Mouse (Mus musculus): ENCODE measurements around the gene Wnk2. TPM values are rescaled to one million over a fixed set of nuclear protein-coding genes. Genes with fewer than 3 reads are reported as not detected.

Gene Wnk2
- polyA plus RNA-seq, 1 experiment from 2014 or later = 21.9 TPM

DNA sequence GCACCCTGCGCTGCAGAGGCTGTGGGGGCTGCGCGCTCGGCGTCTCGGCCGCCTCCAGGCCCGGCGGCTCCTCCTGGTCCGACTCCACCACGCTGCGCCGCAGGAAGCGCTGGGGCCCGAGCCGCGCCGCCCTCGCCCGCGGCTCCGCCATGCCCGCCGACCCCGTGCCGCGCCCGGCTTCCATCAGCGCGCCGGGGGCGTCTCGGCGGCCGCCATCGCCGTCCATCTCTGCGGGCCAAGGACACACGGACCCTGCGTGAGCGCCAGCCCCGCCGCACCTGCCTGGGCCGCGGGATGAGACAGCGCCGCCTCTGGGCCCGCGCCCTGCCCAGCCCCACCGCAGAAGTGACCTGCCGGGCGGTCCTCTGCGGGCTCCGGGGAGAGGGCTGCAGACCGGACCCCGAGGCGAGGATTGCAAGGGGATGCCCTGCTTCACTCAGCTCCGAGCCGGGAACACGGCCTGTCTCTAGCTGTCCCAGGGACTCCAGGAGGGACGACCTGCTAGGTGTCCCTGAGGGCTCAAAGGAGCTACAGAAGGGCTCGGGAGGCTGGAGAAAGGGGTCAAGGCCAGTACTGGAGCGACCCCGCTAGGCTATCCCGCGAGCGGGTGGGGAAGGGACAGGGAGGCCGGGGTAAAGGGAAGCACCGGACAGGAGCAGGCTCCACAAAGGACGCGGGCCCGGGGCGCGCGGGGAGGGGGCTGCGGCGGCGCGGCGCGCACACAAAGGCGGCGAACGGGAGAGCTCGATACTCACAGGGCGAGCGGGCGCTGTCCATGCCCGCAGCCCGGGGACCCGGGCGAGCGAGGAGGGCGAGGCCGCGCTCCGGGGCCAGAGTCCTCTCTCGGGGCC is 582 bp downstream of the Wnk2 start:
- peak overlapping the region; percentile 99 for H3K4me3 ChIP-seq
- WGBS = under 1% methylated on average over 97 of the region's 98 CpGs
- no peaks in the 10 kb centered on the region for H3K27me3 ChIP-seq
- no peaks in the 10 kb centered on the region for H3K36me3 ChIP-seq
- H3K9me3 ChIP-seq = no peaks in the 10 kb centered on the region
- peak; percentile 83 for ATAC-seq (replicated peaks)
- peak overlapping the region; percentile 98 for H3K9ac ChIP-seq (replicated peaks)
- peaks cover 48% of the 10 kb centered on the region for H3K4me1 ChIP-seq
- H3K4me2 ChIP-seq (replicated peaks) = peak overlapping the region; percentile 95
- H3K27ac ChIP-seq (replicated peaks) = peak overlapping the region; percentile 94

DNA sequence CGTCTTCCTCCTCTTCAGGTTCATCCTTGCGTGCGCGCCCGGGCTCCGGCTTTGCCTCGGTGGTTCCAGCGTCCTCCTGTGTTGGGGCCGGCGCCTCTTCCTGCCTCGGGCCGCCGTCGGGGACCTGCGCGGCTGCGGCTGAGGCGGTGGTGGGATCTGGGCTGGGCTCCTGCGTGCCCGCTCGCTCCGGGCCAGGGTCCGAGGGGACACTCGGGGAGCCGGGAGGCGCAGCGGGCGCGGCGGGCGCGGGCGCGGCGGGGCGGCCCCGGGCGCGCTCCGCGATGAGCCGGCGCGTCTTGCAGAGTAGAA is 1.2 kb downstream of the Wnk2 start:
- WGBS = 2% methylated on average over 31 of the region's 44 CpGs
- H3K9ac ChIP-seq (replicated peaks) = peak overlapping the region; percentile 98
- peaks cover 49% of the 10 kb centered on the region for H3K4me1 ChIP-seq
- peak overlapping the region; percentile 99 for H3K4me3 ChIP-seq
- peak overlapping the region; percentile 94 for H3K27ac ChIP-seq (replicated peaks)
- ATAC-seq (replicated peaks) = 0 out of 2 replicates have a peak, but pooled peaks have one; percentile 7
- H3K27me3 ChIP-seq = no peaks in the 10 kb centered on the region
- H3K9me3 ChIP-seq = no peaks in the 10 kb centered on the region
- no peaks in the 10 kb centered on the region for H3K36me3 ChIP-seq
- peak overlapping the region; percentile 95 for H3K4me2 ChIP-seq (replicated peaks)

DNA sequence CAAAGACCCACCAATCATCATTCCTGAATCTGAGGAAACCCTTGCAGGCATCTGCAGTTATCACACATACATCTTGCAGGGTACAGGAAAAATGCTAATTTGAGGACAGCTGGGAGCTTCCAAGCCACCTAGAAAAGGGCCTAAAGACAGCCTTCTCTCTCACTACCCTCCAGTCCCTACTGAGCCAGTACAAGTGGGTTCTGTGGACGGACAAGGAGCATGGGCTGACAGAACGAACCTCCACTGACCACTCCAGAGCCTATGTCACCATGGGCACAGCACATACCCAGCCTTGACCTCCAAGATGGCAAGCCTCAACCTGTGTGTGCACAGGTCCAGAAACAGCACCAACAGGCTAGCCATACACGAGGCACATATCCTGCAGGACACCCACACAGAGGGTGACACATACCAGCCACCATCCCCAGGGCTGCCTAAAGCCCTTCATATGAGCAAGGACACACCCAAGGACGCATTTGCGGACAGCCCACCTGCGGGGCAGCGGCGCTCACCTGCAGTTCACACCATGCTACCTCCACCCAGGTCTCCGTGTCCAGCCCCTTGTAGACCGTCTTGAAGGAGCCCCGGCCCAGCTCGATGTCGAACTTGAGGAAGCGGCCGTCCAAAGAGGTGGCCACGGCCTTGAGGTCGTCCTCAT is 1.6 kb downstream of the Wnk2 start:
- H3K27me3 ChIP-seq = no peaks in the 10 kb centered on the region
- H3K4me2 ChIP-seq (replicated peaks) = peak overlapping the region; percentile 95
- H3K4me3 ChIP-seq = peak overlapping the region; percentile 99
- ATAC-seq (replicated peaks) = no peak
- peak overlapping the region; percentile 94 for H3K27ac ChIP-seq (replicated peaks)
- peak overlapping the region; percentile 98 for H3K9ac ChIP-seq (replicated peaks)
- peaks cover 49% of the 10 kb centered on the region for H3K4me1 ChIP-seq
- 23% methylated on average over 17 of the region's 17 CpGs for WGBS
- no peaks in the 10 kb centered on the region for H3K36me3 ChIP-seq
- no peaks in the 10 kb centered on the region for H3K9me3 ChIP-seq

DNA sequence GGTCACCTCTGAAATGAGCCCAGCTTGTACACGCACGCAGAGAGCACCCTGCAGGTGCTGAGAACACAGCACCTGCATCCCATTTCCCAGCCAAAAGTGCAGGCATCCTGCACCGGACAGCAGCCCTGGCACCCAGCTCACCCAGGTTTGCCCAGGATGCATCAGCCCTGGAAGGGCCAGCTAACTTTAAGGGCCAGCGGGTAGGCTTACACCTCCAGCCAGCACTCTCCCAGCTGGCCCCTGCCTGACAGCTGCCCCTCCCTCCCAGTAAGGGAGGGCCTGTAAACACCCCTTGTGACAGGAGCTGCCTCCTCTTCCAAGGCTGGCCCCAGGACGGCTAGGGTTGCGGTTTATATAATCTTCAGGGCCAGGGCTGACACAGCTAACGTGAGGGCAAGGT is 2.4 kb downstream of the Wnk2 start:
- peak overlapping the region; percentile 98 for H3K9ac ChIP-seq (replicated peaks)
- H3K27ac ChIP-seq (replicated peaks) = no peak overlapping the region
- no peaks in the 10 kb centered on the region for H3K36me3 ChIP-seq
- H3K27me3 ChIP-seq = no peaks in the 10 kb centered on the region
- H3K4me2 ChIP-seq (replicated peaks) = peak overlapping the region; percentile 95
- WGBS = 46% methylated on average over 7 of the region's 7 CpGs
- H3K9me3 ChIP-seq = no peaks in the 10 kb centered on the region
- H3K4me1 ChIP-seq = peaks cover 53% of the 10 kb centered on the region
- ATAC-seq (replicated peaks) = no peak
- H3K4me3 ChIP-seq = peak overlapping the region; percentile 99

DNA sequence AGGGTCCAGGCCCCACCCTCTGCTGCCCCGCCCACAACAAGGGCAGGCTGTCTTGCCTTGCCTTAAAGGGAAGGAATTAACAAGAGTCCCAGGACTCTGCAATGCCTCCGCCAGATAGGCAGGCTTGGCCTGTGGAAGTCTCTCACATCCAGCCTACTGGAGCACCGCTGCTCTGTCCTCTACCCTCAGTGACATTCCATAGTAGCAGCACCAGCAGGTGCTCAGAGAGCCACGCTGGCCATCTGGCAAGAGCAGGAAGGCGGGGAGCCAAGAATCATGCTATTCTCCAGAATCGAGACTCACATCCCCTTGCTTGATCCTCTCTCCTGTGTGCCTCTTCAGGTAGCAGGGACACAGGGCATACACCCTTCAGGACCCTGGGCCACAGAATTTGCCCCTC is 3.4 kb downstream of the Wnk2 start:
- H3K4me1 ChIP-seq = peaks cover 53% of the 10 kb centered on the region
- 0 out of 2 replicates have a peak overlapping the region, but pooled peaks have one; percentile 23 for H3K9ac ChIP-seq (replicated peaks)
- no peaks in the 10 kb centered on the region for H3K36me3 ChIP-seq
- H3K27me3 ChIP-seq = no peaks in the 10 kb centered on the region
- H3K4me3 ChIP-seq = peak overlapping the region; percentile 99
- H3K27ac ChIP-seq (replicated peaks) = no peak overlapping the region
- H3K4me2 ChIP-seq (replicated peaks) = peak overlapping the region; percentile 95
- no peaks in the 10 kb centered on the region for H3K9me3 ChIP-seq
- 29% methylated on average over 6 of the region's 6 CpGs for WGBS
- no peak for ATAC-seq (replicated peaks)

DNA sequence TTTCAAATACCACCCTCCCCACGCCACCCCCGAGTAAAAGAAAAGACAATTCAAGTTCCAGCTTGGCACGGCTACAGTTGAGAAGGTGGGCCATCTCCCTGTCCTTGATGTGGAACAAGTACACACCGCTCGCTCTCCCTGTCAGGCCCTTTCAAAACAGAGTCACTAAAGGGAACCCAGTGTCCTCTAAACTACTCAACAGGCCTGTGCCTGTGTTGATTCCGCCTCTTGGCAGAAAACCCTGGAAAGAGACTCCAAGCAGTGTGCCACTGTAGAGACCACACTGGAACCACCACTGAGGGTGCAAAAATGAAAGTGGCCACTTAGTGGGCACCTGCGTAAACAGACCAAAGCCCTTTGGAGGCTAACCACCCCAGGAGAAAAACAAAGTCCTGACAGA is 4.5 kb downstream of the Wnk2 start:
- H3K4me2 ChIP-seq (replicated peaks) = no peak overlapping the region
- no peaks in the 10 kb centered on the region for H3K27me3 ChIP-seq
- no peak overlapping the region for H3K9ac ChIP-seq (replicated peaks)
- H3K4me1 ChIP-seq = peaks cover 53% of the 10 kb centered on the region
- H3K9me3 ChIP-seq = no peaks in the 10 kb centered on the region
- 89% methylated on average over 7 of the region's 7 CpGs for WGBS
- no peak overlapping the region for H3K4me3 ChIP-seq
- H3K27ac ChIP-seq (replicated peaks) = no peak overlapping the region
- H3K36me3 ChIP-seq = peaks cover 6% of the 10 kb centered on the region; the same call in 1 of the 2 replicates
- no peak for ATAC-seq (replicated peaks)

DNA sequence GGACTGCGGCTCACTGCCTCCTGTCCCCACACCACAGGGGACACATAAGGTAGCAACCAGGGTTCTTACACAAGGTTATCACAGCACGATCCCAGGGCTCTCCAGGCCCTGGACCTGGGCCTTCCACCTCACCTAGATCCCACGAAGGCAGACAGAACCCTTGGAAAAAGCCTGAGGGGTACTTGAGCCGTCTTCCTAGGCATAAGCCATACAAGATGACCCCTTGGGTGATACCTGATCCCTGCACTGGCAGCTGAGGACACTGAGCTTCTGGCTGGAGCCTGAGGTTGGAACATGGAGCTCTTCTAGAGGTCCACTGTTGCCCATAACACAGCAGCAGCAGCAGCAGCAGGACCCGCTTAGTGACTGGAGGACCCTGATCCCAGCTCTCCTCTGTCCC is 5.4 kb downstream of the Wnk2 start:
- Histone ChIP-seq H3K27ac (replicated peaks) (no peak overlapping the region), H3K9me3 (no peaks in the 10 kb centered on the region), H3K36me3 (peaks cover 6% of the 10 kb centered on the region; the same call in 1 of the 2 replicates), H3K4me1 (peaks cover 49% of the 10 kb centered on the region), H3K27me3 (no peaks in the 10 kb centered on the region), H3K4me2 (replicated peaks) (no peak overlapping the region), H3K4me3 (no peak overlapping the region), H3K9ac (replicated peaks) (no peak overlapping the region)
- 84% methylated on average over 5 of the region's 5 CpGs for WGBS
- ATAC-seq (replicated peaks) = no peak

DNA sequence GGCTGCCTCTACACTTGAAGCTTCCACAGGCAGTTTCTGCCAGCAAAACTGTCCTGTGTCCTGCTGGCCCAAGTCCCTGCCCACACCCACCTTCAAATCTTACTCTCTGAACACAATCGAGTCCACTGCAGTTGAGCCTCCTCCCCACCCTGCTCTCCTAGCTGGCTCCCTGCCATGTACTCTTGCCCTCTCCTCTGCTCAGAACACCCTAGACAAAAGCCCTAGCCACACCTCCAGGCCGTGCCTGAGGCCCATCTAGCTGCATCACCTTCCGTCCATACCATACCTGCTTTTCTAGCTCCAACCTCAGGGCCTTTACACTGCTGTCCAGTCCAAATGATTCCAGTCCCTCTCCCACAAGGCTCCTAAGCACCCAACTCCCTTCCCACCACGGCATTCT is 7.2 kb downstream of the Wnk2 start:
- Histone ChIP-seq H3K9me3 (no peaks in the 10 kb centered on the region), H3K4me1 (peaks cover 38% of the 10 kb centered on the region), H3K4me2 (replicated peaks) (no peak overlapping the region), H3K27me3 (no peaks in the 10 kb centered on the region), H3K36me3 (peaks cover 6% of the 10 kb centered on the region; the same call in 1 of the 2 replicates), H3K27ac (replicated peaks) (no peak overlapping the region), H3K4me3 (no peak overlapping the region), H3K9ac (replicated peaks) (no peak overlapping the region)
- no peak for ATAC-seq (replicated peaks)
- 48% methylated on average over 4 of the region's 4 CpGs for WGBS

DNA sequence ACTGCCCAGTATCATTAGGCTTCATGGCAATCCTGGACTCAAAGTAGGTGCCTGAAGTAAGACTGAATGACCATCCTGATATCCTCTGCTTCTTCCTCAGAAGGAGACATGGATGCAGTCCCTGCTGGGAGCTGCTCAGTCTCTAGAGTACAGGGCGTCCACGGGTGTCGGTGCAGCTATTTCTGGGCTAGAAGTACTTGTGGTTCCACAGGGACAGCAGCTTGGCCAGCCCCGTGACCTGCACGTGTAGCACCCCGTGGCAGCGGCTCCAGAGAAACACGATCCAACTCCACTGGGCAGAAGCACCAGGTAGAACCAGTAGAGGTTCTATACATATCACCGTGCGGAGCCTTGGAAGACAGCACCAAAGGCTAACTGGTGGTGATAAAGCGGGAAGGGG is 13.3 kb downstream of the Wnk2 start:
- Histone ChIP-seq H3K27me3 (no peaks in the 10 kb centered on the region), H3K9me3 (no peaks in the 10 kb centered on the region), H3K4me1 (peaks cover 40% of the 10 kb centered on the region), H3K27ac (replicated peaks) (no peak overlapping the region), H3K9ac (replicated peaks) (no peak overlapping the region), H3K36me3 (peaks cover 6% of the 10 kb centered on the region; the same call in 1 of the 2 replicates), H3K4me2 (replicated peaks) (no peak overlapping the region), H3K4me3 (no peak overlapping the region)
- WGBS = 93% methylated on average over 11 of the region's 11 CpGs
- no peak for ATAC-seq (replicated peaks)

DNA sequence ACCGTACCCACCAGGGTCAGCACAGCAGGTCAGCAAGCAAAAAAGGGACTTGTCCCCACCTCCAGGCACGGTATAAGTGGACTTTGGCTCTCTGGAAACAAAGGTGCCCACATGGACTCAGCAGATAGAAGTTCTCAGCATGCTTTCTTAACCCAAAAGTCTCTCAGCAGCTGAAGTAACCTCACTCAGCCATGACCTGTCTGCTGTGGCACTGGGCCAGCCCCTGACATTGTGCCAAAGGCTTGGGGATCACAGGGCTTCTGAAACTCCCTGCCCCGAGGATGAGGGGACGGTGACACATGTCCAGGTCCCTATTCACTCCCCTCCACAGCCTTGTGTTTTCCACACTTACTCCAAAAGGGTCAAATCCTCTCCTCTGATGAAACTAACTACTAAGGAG is 14.7 kb downstream of the Wnk2 start:
- H3K27me3 ChIP-seq = no peaks in the 10 kb centered on the region
- no peaks in the 10 kb centered on the region for H3K9me3 ChIP-seq
- no peak overlapping the region for H3K4me2 ChIP-seq (replicated peaks)
- WGBS = 64% methylated on average over 4 of the region's 4 CpGs
- no peaks in the 10 kb centered on the region; the same call in 1 of the 2 replicates for H3K36me3 ChIP-seq
- H3K4me1 ChIP-seq = peaks cover 53% of the 10 kb centered on the region
- no peak for ATAC-seq (replicated peaks)
- H3K9ac ChIP-seq (replicated peaks) = no peak overlapping the region
- H3K27ac ChIP-seq (replicated peaks) = no peak overlapping the region
- no peak overlapping the region for H3K4me3 ChIP-seq

DNA sequence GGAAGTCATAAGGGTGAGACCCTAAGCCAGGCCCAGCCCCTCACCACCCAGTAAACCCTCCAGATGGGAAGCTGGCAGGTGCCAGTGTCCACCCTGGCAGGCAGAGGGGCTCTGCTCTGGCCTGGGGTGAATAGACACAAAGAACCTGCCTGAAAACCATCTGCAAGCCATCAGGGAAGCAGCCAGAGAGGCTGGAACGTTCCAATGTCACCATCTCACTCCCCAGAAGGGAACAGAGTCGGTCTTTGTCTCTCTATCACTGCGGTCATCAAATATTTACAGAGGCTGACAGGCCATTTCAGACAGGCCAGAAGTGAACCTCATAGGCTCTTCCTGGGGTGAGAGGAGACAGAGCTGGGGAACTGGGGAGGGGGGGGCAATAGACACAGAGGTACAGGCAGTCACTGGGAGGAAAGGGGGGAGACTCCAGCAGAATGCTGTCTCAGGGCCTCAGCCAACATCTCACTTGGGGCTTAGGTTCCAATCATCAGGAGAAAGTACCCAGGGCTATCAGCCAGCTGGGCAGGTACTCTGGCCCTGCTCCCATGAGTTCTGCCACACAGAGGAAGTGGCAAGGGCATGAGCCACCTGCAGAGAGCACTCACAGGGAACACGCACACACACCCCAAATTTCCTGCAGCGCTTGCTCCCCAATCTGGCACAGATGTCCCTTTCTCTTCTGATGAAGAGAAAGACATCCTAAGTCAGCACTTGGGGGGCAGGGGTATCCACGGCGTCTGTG is 15.7 kb downstream of the Wnk2 start:
- H3K9me3 ChIP-seq = no peaks in the 10 kb centered on the region
- no peak overlapping the region for H3K4me3 ChIP-seq
- no peak overlapping the region for H3K9ac ChIP-seq (replicated peaks)
- ATAC-seq (replicated peaks) = no peak
- H3K4me1 ChIP-seq = peaks cover 63% of the 10 kb centered on the region
- peak overlapping the region; percentile 20 for H3K27ac ChIP-seq (replicated peaks)
- 79% methylated on average over 7 of the region's 7 CpGs for WGBS
- no peak overlapping the region for H3K4me2 ChIP-seq (replicated peaks)
- H3K27me3 ChIP-seq = no peaks in the 10 kb centered on the region
- no peaks in the 10 kb centered on the region; the same call in 1 of the 2 replicates for H3K36me3 ChIP-seq

DNA sequence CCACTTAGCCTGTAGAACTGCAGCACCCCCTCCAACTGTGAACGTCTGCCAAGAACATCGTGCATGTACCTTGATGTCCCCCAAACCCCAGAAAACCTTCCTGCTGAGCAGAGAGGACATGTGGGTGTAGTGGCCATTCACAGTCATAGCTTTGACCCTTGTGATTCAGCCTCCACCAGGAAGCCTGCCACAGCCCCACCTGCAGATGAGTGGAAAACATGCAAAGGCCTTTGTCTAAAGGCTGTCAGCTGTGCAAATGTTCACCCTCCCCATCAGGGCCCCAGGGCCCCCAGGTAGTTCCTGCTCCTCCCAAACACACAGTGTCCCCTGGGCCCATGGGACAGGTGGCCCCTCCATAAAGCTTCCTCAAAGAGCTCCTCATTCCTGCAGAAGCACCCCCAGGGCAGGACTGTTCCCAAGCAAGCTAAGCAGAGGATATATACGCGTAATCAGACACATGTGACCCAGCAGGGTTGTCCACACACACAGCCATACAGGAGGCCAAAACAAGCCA is 16.4 kb downstream of the Wnk2 start:
- no peaks in the 10 kb centered on the region for H3K9me3 ChIP-seq
- H3K4me1 ChIP-seq = peaks cover 66% of the 10 kb centered on the region
- peak overlapping the region; percentile 20; the same call in 1 of the 2 replicates for H3K27ac ChIP-seq (replicated peaks)
- no peaks in the 10 kb centered on the region for H3K27me3 ChIP-seq
- no peaks in the 10 kb centered on the region for H3K36me3 ChIP-seq
- no peak overlapping the region for H3K4me2 ChIP-seq (replicated peaks)
- no peak overlapping the region for H3K9ac ChIP-seq (replicated peaks)
- no peak for ATAC-seq (replicated peaks)
- 69% methylated on average over 4 of the region's 4 CpGs for WGBS
- no peak overlapping the region for H3K4me3 ChIP-seq

Measured in forebrain, embryonic 15.5 days (tissue).